In genomic region chr2:6884796-6885711, GRCm38 (mm10) we compare ENCODE assay signal across 12 mouse cellular contexts.
DNase-seq lines count a peak whose midpoint lies in the region; ATAC-seq and TF ChIP-seq lines count a peak whose summit lies in the region.
"Had no signal": no experiment of that assay in that cellular context is flagged by ENCODE, and none has a peak within 500 bp of the region (broad histone marks: within the 10 kb centered on the region; RNA-seq: fewer than 3 reads in every experiment).

No protein-coding gene starts in this region.

- no peaks in the 10 kb centered on the region for H3K9me3 ChIP-seq in embryonic facial prominence, embryonic 14.5 days (ENCODE audit: control insufficient read depth, low read length)
- no peaks in the 10 kb centered on the region for H3K9me3 ChIP-seq in hindbrain, embryonic 15.5 days

- H3K27me3 ChIP-seq in embryonic facial prominence, embryonic 14.5 days (replicated peaks; ENCODE audit: control insufficient read depth, insufficient read depth, low read length): no peaks in the 10 kb centered on the region
- H3K27me3 ChIP-seq in hindbrain, embryonic 15.5 days: no peaks in the 10 kb centered on the region
- H3K27me3 ChIP-seq: Patski had no signal

- no peak for DNase-seq in frontal cortex, postnatal 25 days (ENCODE audit: low spot score in 2 of 2)
- DNase-seq in embryonic facial prominence, embryonic 14.5 days (ENCODE audit: low spot score): no peak
- DNase-seq in adipocyte (ENCODE audit: low spot score): no peak
- no peak for DNase-seq in layer of hippocampus, adult 9-10 months (ENCODE audit: low spot score)
- DNase-seq in left cerebral cortex, adult 18-20 months (ENCODE audit: low spot score in 2 of 2): no peak

- H3K4me3 ChIP-seq in embryonic facial prominence, embryonic 14.5 days (ENCODE audit: low read depth, low read length): peak overlapping the region; percentile 13
- H3K4me3 ChIP-seq in hindbrain, embryonic 15.5 days: peak overlapping the region; percentile 48
- peak overlapping the region; percentile 63 for H3K4me3 ChIP-seq in olfactory bulb, adult 2 months (ENCODE audit: insufficient read depth, low read depth, low read length)

- peak; percentile 11; the same call in 1 of the 2 replicates for ATAC-seq in frontal cortex, adult (ENCODE audit: low TSS enrichment)
- ATAC-seq in embryonic facial prominence, embryonic 14.5 days (ENCODE audit: low read depth): no peak; the same call in 1 of the 2 replicates
- ATAC-seq in hindbrain, embryonic 15.5 days (ENCODE audit: low FRiP score, low read depth): peak; percentile 75
- ATAC-seq: intestine, postnatal 0 days; Patski had no signal

- TF ChIP-seq CTCF in olfactory bulb, adult 2 months (IDR thresholded peaks at IDR 0.05; ENCODE audit: insufficient read depth, low read depth, low read length): no peak

- peak overlapping the region; percentile 33; the same call in 1 of the 2 replicates for H3K4me2 ChIP-seq in embryonic facial prominence, embryonic 14.5 days (ENCODE audit: low read depth, low read length)
- peak overlapping the region; percentile 51 for H3K4me2 ChIP-seq in hindbrain, embryonic 15.5 days
- H3K4me2 ChIP-seq: heart, embryonic 11.5 days had no signal

- H3K9ac ChIP-seq in embryonic facial prominence, embryonic 14.5 days (ENCODE audit: low read depth, low read length): 0 out of 2 replicates have a peak overlapping the region, but pooled peaks have one; percentile 26
- peak overlapping the region; percentile 76 for H3K9ac ChIP-seq in hindbrain, embryonic 15.5 days
- H3K9ac ChIP-seq: liver, embryonic 14.5 days had no signal

- WGBS in embryonic facial prominence, embryonic 14.5 days: 38% methylated on average over 8 of the region's 8 CpGs
- WGBS in hindbrain, embryonic 15.5 days: 17% methylated on average over 8 of the region's 8 CpGs
- WGBS in olfactory bulb, adult 2 months: 14% methylated on average over 8 of the region's 8 CpGs

- no peak for TF ChIP-seq POLR2A in olfactory bulb, adult 2 months (IDR thresholded peaks at IDR 0.05; ENCODE audit: insufficient read depth, low read depth, low read length)

- H3K27ac ChIP-seq in embryonic facial prominence, embryonic 14.5 days (replicated peaks; ENCODE audit: low read depth, low read length): peak overlapping the region; percentile 44; the same call in 1 of the 2 replicates
- H3K27ac ChIP-seq in hindbrain, embryonic 15.5 days (replicated peaks): peak overlapping the region; percentile 93
- H3K27ac ChIP-seq in olfactory bulb, adult 2 months (ENCODE audit: insufficient read depth, low read depth, low read length): peak overlapping the region; percentile 95
- H3K27ac ChIP-seq: liver, embryonic 14.5 days had no signal

- no peaks in the 10 kb centered on the region for H3K36me3 ChIP-seq in embryonic facial prominence, embryonic 14.5 days (ENCODE audit: control insufficient read depth, insufficient read depth, low read length)
- no peaks in the 10 kb centered on the region for H3K36me3 ChIP-seq in hindbrain, embryonic 15.5 days

- H3K4me1 ChIP-seq in embryonic facial prominence, embryonic 14.5 days (ENCODE audit: control insufficient read depth, insufficient read depth, low read length): no peaks in the 10 kb centered on the region
- H3K4me1 ChIP-seq in hindbrain, embryonic 15.5 days (replicated peaks): peaks cover 21% of the 10 kb centered on the region
- H3K4me1 ChIP-seq in olfactory bulb, adult 2 months (ENCODE audit: control insufficient read depth, insufficient read depth, low read length): no peaks in the 10 kb centered on the region

Comparison
In these comparisons a context has a peak if more than half of its experiments do, and no peak if none do; other contexts are left out.
1. H3K27ac ChIP-seq: peak in every context shown above with its lines; median percentile 95 in olfactory bulb, adult 2 months; 93 in hindbrain, embryonic 15.5 days; 44 in embryonic facial prominence, embryonic 14.5 days.
2. H3K4me3 ChIP-seq: peak in every context shown above with its lines; median percentile 63 in olfactory bulb, adult 2 months; 48 in hindbrain, embryonic 15.5 days; 13 in embryonic facial prominence, embryonic 14.5 days.